Mouse (Mus musculus) forebrain, embryonic 13.5 days (tissue): Measurements from ENCODE around the gene Arid1b. TPM values are rescaled to one million over a fixed set of nuclear protein-coding genes. Genes with fewer than 3 reads are reported as not detected.

Source experiments
- ATAC-seq: fragments of 200-750 bp; cut with Nextera tagmentation; 2 replicates; pipeline ENCODE4 v1.8.0; 2017
- H3K27ac ChIP-seq: fragments of 300-500 bp; sonication (generic); 2 replicates; pipeline ENCODE4 v1.5.1; 2015; ENCODE audit warnings: inconsistent platforms, mild to moderate bottlenecking, moderate library complexity
- H3K27me3 ChIP-seq: fragments of 300-500 bp; sonication (generic); 2 replicates; pipeline ENCODE4 v1.6.1; 2015; ENCODE audit warnings: mild to moderate bottlenecking, inconsistent platforms
- H3K36me3 ChIP-seq: fragments of 300-500 bp; sonication (generic); 2 replicates; pipeline ENCODE4 v1.6.1; 2015; ENCODE audit warnings: mild to moderate bottlenecking, inconsistent platforms; ENCODE audit not compliant: poor library complexity, severe bottlenecking
- H3K4me1 ChIP-seq: fragments of 300-500 bp; sonication (generic); 2 replicates; pipeline ENCODE4 v1.6.1; 2015; ENCODE audit warnings: inconsistent platforms
- H3K4me2 ChIP-seq: fragments of 300-500 bp; sonication (generic); 2 replicates; pipeline ENCODE4 v1.6.1; 2015; ENCODE audit warnings: inconsistent platforms, mild to moderate bottlenecking, moderate library complexity
- H3K4me3 ChIP-seq: fragments of 300-500 bp; sonication (generic); 2 replicates; pipeline ENCODE4 v1.5.1; 2015; ENCODE audit warnings: mild to moderate bottlenecking, inconsistent platforms
- H3K9ac ChIP-seq: fragments of 300-500 bp; sonication (generic); 2 replicates; pipeline ENCODE4 v1.6.1; 2015; ENCODE audit warnings: mild to moderate bottlenecking, inconsistent platforms
- H3K9me3 ChIP-seq: fragments of 300-500 bp; sonication (generic); replicated peaks from 2 replicates; pipeline ENCODE4 v1.6.1; 2016; ENCODE audit warnings: inconsistent platforms
- WGBS: fragments of 180-500 bp; shearing (Covaris S2); methylation state at CpG from one replicate; pipeline ENCODE4 v1.1.7; 2015; 5-methylcytosine and 5-hydroxymethylcytosine counted together
- polyA plus RNA-seq: library from polyadenylated mRNA; unstranded; fragments of >200 nt; fragmentation: Nextera tagmentation; extraction: Ambion mirVana; gene quantifications from 2 replicates; pipeline ENCODE4 v1.2.1, GENCODE M21; 2015

Arid1b gene
- polyA plus RNA-seq, 1 experiment from 2014 or later = 11.7 TPM

- Histone ChIP-seq H3K36me3 (peaks cover 77% of the 10 kb centered on the region), H3K4me1 (peaks cover 10% of the 10 kb centered on the region; the same call in 1 of the 2 replicates), H3K4me3 (no peak overlapping the region), H3K27me3 (no peaks in the 10 kb centered on the region), H3K27ac (no peak overlapping the region), H3K9ac (no peak overlapping the region), H3K4me2 (no peak overlapping the region), H3K9me3 (no peaks in the 10 kb centered on the region)
- 91% methylated on average over 7 of the region's 7 CpGs for WGBS
- ATAC-seq = no peak
These were observed 336.5 kb downstream of the Arid1b start for GRCm38 (mm10) chr17:5330644-5331043.

GRCm38 (mm10) chr17:5331387-5331786 lies 337.3 kb downstream of the Arid1b start:
- Histone ChIP-seq H3K4me1 (peaks cover 9% of the 10 kb centered on the region; the same call in 1 of the 2 replicates), H3K27ac (no peak overlapping the region), H3K36me3 (peaks cover 81% of the 10 kb centered on the region), H3K4me3 (no peak overlapping the region), H3K4me2 (no peak overlapping the region), H3K9ac (no peak overlapping the region), H3K27me3 (no peaks in the 10 kb centered on the region), H3K9me3 (no peaks in the 10 kb centered on the region)
- ATAC-seq = no peak
- WGBS = 80% methylated on average over 1 of the region's 1 CpGs

GRCm38 (mm10) chr17:5334567-5334966 lies 340.4 kb downstream of the Arid1b start:
- Histone ChIP-seq H3K4me1 (no peaks in the 10 kb centered on the region; the same call in 1 of the 2 replicates), H3K9me3 (no peaks in the 10 kb centered on the region; the same call in 1 of the 2 replicates), H3K4me3 (no peak overlapping the region), H3K36me3 (peaks cover 85% of the 10 kb centered on the region), H3K9ac (no peak overlapping the region), H3K27ac (no peak overlapping the region), H3K27me3 (no peaks in the 10 kb centered on the region), H3K4me2 (no peak overlapping the region)
- 92% methylated on average over 7 of the region's 7 CpGs for WGBS
- no peak for ATAC-seq

- no peaks in the 10 kb centered on the region for H3K4me1 ChIP-seq
- no peak for ATAC-seq
- H3K9me3 ChIP-seq = no peaks in the 10 kb centered on the region
- peaks cover 39% of the 10 kb centered on the region for H3K36me3 ChIP-seq
- WGBS = 91% methylated on average over 1 of the region's 1 CpGs
- H3K27me3 ChIP-seq = no peaks in the 10 kb centered on the region
- H3K4me3 ChIP-seq = no peak overlapping the region
- no peak overlapping the region for H3K27ac ChIP-seq
- H3K9ac ChIP-seq = no peak overlapping the region
- H3K4me2 ChIP-seq = no peak overlapping the region
These were observed 350.3 kb downstream of the Arid1b start for GRCm38 (mm10) chr17:5344426-5344825.

- H3K4me2 ChIP-seq = no peak overlapping the region
- no peaks in the 10 kb centered on the region for H3K4me1 ChIP-seq
- H3K9me3 ChIP-seq = no peaks in the 10 kb centered on the region
- peaks cover 25% of the 10 kb centered on the region for H3K36me3 ChIP-seq
- ATAC-seq = no peak
- no peak overlapping the region for H3K4me3 ChIP-seq
- no peak overlapping the region for H3K27ac ChIP-seq
- no peaks in the 10 kb centered on the region for H3K27me3 ChIP-seq
- no peak overlapping the region for H3K9ac ChIP-seq
- WGBS = 84% methylated on average over 5 of the region's 5 CpGs
These were observed 351.7 kb downstream of the Arid1b start for GRCm38 (mm10) chr17:5345810-5346209.

GRCm38 (mm10) chr17:5352901-5353300 lies 358.8 kb downstream of the Arid1b start:
- 57% methylated on average over 5 of the region's 5 CpGs for WGBS
- ATAC-seq = 0 out of 2 replicates have a peak, but pooled peaks have one; percentile 36

GRCm38 (mm10) chr17:5360759-5361158 lies 366.6 kb downstream of the Arid1b start:
- Histone ChIP-seq H3K27ac (no peak overlapping the region), H3K9ac (no peak overlapping the region), H3K4me1 (no peaks in the 10 kb centered on the region), H3K36me3 (no peaks in the 10 kb centered on the region), H3K27me3 (no peaks in the 10 kb centered on the region), H3K4me3 (no peak overlapping the region), H3K9me3 (no peaks in the 10 kb centered on the region), H3K4me2 (no peak overlapping the region)
- 66% methylated on average over 2 of the region's 2 CpGs for WGBS
- no peak for ATAC-seq

More at GRCm38 (mm10) chr17:5352901-5353300, 358.8 kb downstream of the Arid1b start:
- Histone ChIP-seq H3K9me3 (no peaks in the 10 kb centered on the region), H3K4me2 (no peak overlapping the region), H3K9ac (no peak overlapping the region), H3K4me3 (no peak overlapping the region), H3K36me3 (no peaks in the 10 kb centered on the region), H3K27me3 (no peaks in the 10 kb centered on the region), H3K4me1 (peaks cover 11% of the 10 kb centered on the region), H3K27ac (no peak overlapping the region)

GRCm38 (mm10) chr17:5365992-5366398 lies 371.9 kb downstream of the Arid1b start:
- Histone ChIP-seq H3K27ac (no peak overlapping the region), H3K4me2 (no peak overlapping the region)
- WGBS = 75% methylated on average over 8 of the region's 8 CpGs

GRCm38 (mm10) chr17:5371032-5371431 lies 376.9 kb downstream of the Arid1b start:
- Histone ChIP-seq H3K27me3 (no peaks in the 10 kb centered on the region), H3K4me2 (no peak overlapping the region), H3K4me1 (no peaks in the 10 kb centered on the region; the same call in 1 of the 2 replicates), H3K36me3 (no peaks in the 10 kb centered on the region), H3K9me3 (no peaks in the 10 kb centered on the region), H3K4me3 (no peak overlapping the region), H3K27ac (no peak overlapping the region), H3K9ac (no peak overlapping the region)
- WGBS = 73% methylated on average over 4 of the region's 4 CpGs
- ATAC-seq = no peak

More at GRCm38 (mm10) chr17:5365992-5366398, 371.9 kb downstream of the Arid1b start:
- Histone ChIP-seq H3K36me3 (no peaks in the 10 kb centered on the region), H3K9me3 (no peaks in the 10 kb centered on the region), H3K4me1 (no peaks in the 10 kb centered on the region), H3K27me3 (no peaks in the 10 kb centered on the region), H3K9ac (no peak overlapping the region), H3K4me3 (no peak overlapping the region)
- ATAC-seq = no peak

GRCm38 (mm10) chr17:5371521-5371920 lies 377.4 kb downstream of the Arid1b start:
- Histone ChIP-seq H3K36me3 (no peaks in the 10 kb centered on the region), H3K4me2 (no peak overlapping the region), H3K27me3 (no peaks in the 10 kb centered on the region), H3K4me1 (no peaks in the 10 kb centered on the region; the same call in 1 of the 2 replicates), H3K9ac (no peak overlapping the region), H3K9me3 (no peaks in the 10 kb centered on the region), H3K4me3 (no peak overlapping the region), H3K27ac (no peak overlapping the region)
- no peak for ATAC-seq
- 69% methylated on average over 7 of the region's 7 CpGs for WGBS

GRCm38 (mm10) chr17:5372951-5373350 lies 378.8 kb downstream of the Arid1b start:
- Histone ChIP-seq H3K27me3 (no peaks in the 10 kb centered on the region), H3K36me3 (no peaks in the 10 kb centered on the region), H3K27ac (no peak overlapping the region), H3K4me1 (peaks cover 13% of the 10 kb centered on the region), H3K9ac (no peak overlapping the region), H3K4me3 (no peak overlapping the region), H3K9me3 (no peaks in the 10 kb centered on the region), H3K4me2 (no peak overlapping the region)
- 76% methylated on average over 8 of the region's 8 CpGs for WGBS
- ATAC-seq = no peak

- Histone ChIP-seq H3K4me1 (peaks cover 14% of the 10 kb centered on the region), H3K9me3 (no peaks in the 10 kb centered on the region), H3K36me3 (no peaks in the 10 kb centered on the region), H3K4me2 (peak overlapping the region; percentile 27), H3K4me3 (no peak overlapping the region), H3K9ac (0 out of 2 replicates have a peak overlapping the region, but pooled peaks have one; percentile 18), H3K27ac (peak overlapping the region; percentile 65; the same call in 1 of the 2 replicates), H3K27me3 (no peaks in the 10 kb centered on the region)
- peak; percentile 70 for ATAC-seq
- WGBS = 25% methylated on average over 11 of the region's 11 CpGs
These were observed 383.2 kb downstream of the Arid1b start for GRCm38 (mm10) chr17:5377151-5377929.
